Mouse (Mus musculus): ENCODE data around the gene Gm21190.

DNA sequence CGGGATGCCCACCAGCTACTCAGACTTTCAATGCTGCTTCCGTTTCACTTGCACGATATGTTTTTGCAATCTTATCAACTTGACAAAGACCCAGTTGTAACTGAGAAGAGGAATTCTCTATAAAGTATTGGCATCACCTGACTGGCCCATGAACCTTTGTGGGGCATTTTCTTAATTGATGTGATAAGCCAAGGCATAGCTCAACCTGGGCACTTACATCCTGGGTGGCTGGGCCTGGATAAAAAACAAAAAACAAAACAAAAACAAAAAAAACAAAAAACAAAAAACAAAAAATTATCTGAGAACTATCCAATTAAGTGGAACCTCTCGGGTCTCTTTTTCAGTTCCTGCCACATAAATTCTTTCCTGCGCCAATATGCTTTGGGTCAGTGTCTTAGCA, 40.3 kb downstream of the Gm21190 start:
- TF ChIP-seq EP300 (IDR thresholded peaks at IDR 0.05) (no peak), CTCF (IDR thresholded peaks at IDR 0.05) (no peak)
